Mouse (Mus musculus): ENCODE results near the gene Psg22.
"Not testable (repeated sequence)": the region's sequence is repeated elsewhere in the genome, so short reads cannot be mapped to it uniquely, and the experiment has no call there.

Psg22 gene

DNA sequence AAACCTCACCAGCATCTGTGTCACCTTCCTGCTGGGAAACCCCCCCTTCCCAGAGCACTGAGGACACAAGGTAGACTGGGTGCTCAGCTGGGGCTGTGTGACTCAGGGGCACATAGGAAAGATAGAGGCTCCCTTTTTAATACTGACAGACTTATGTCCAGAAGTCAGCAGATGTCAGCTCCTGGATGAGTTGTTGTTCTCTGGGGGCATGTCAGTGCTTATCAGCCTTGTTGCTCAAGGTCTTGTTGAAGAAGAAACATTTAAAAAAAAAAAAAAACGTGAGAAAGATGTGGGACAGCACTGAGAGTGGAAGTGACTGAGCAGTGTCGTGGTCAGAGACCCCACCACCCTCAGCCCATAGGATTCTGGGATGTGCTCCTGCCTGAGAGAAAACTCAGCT, at the start of gene Psg22:
TSS of gene Psg22 (plus strand) at position 301 of the 400 bp plus-strand sequence.
- no peak for DNase-seq (ENCODE audit: low read depth)

DNA sequence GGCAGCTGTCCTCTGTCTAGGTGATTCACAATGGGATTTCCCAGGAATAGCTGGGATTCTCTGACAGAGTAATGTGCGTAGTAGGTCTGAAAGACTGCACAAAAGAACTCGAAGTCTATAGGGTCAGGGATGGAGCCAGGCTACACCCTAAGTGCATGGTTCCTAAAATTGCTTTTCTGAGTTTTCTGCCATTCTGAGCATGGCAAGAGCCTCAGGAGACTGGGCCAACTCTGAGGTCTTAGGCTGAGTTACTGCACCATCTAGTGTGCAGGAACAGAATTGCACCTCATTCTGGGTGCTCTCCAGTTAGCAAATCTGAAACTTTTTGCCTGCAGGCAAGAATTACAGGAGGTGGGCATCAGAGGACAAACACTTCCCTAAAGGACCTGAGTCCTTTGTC, 38.1 kb upstream of the Psg22 start:
- DNase-seq (ENCODE audit: low read depth): peak; percentile 30

DNA sequence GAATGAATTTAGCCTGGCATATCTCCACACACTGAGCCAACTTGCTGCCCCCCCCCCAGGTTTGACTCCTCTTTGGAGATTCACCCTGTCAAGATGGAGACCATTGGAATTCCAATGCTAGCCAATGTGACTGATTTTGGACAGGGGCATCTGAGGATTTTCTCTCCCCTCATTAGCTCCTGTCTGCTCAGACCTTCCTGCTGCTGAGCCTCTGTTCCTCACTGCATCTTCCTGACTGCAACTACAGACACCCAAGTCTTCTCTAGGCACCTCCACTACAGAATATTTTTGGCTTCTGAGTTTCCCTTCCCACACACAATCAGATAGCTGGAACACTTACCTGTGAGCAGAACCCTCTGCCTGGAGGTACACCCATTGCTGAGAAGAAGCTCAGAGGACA, 32.3 kb upstream of the Psg22 start:
- no peak for DNase-seq (ENCODE audit: low read depth)

DNA sequence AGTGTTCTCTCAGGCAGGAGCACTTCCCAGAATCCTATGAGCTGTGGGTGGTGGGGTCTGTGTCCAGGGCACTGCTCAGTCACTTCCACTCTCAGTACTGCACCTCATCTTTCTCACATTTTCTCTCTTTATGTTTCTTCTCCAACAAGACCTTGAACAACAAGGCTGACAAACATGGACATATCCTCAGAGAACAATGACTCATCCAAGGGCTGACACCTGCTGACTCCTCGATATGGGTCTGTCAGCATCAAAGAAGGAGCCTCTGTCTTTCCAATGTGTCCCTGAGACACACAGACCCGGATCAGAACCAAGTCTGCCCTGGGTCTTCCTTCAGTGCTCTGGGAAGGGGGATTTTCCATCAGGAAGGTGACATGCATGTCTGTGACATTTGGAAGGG, 31.8 kb upstream of the Psg22 start, which contains the start of gene Psg20:
TSS of gene Psg20 (minus strand) at position 101 of the 400 bp plus-strand sequence.
- no peak for DNase-seq (ENCODE audit: low read depth)

DNA sequence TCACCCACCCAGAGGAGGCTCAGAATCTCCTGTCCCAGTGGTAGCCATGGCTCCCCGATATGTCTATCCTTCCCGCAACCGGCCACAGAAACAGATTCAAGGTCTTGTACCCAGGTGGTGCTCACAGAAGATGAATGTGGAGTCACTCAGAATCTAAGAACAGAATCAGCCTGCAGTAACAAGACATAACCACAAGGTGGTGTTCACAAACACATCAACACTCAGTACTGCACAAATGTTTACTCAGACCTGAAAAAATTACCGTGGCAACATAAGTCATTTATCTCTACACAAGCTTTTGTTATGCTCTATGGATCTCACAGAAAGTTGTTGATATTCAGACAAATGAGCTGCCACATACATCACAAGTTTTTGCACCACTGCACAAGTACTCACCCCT, 7.6 kb upstream of the Psg22 start:
- DNase-seq (ENCODE audit: low read depth): peak; percentile 36

DNA sequence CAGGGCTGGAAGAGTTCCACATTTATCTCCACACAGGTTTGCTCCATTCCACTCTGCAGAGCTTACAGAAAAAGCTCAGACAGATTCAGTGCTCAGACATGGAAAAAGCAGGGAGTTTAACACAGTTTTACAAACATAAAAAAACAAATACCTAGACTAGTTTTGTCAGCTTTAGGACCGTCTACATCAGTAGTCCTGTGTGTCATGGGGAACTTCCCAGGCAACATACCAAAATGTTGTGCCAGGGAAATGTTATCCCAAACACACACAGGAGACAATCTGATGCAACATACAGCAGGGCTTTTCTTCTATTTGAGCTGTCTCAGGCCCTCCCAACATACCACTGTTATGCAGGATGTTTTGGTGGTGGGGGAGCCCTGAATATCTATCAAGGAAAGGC, 7.0 kb upstream of the Psg22 start:
- no peak for DNase-seq (ENCODE audit: low read depth)

DNA sequence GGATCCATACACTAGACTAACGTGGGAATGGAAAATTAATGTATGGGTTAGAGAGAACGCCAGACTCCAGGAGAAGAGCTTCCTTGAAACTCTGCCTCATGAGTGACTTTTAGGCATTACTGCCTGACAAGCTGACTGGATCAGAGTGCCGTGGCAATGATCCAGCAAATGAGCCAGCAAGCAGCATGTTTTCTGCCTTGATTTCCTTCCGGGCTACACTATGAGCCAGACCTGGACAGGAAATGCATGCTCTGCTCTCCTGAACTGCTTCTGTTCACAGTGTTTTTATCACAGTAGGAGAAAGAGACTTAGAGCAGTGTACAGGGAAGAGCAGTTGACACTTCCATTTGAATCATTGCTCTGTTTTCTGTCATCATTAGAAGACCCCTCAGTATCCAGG, 2.3 kb upstream of the Psg22 start:
- DNase-seq (ENCODE audit: low read depth): no peak

DNA sequence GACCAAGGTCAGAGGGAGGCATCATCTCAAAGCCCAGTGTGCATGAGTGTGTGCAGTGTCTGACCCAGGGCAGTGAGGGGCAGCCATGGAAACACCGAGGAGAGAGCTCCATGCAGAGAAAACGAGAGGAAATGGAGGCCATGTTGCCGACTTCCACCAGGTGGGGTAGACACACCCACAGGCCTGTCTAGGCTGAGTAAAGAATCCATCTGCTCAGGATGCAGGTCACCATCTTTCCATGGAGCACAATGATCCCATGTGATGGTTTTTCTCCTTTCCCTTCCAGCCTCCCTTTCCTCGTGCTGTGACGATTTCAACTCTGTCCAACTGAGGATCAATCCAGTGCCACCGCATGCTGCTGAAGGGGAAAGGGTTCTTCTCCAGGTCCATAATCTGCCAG, 6.1 kb downstream of the Psg22 start:
- no peak for DNase-seq (ENCODE audit: low read depth)

DNA sequence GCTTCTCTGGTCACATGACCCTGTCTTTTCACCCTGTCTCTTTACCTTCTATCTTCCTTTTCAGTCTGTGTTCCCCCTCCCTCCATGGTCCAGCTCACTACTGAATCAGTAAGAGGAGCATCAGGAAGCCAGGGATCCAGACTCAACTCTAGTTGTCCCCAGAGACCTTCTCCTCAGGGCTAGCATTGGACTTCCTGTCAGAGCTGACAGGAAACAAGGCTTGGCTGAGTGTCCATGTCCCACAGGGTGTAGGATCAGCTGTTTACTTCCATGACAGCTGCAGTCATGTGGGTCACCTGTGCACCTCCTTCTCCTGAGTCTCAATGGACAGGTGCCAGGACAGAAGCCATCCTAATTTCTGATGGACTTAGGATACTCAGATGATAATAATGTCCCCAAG, 8.0 kb downstream of the Psg22 start:
- DNase-seq (ENCODE audit: low read depth): not testable (repeated sequence)

DNA sequence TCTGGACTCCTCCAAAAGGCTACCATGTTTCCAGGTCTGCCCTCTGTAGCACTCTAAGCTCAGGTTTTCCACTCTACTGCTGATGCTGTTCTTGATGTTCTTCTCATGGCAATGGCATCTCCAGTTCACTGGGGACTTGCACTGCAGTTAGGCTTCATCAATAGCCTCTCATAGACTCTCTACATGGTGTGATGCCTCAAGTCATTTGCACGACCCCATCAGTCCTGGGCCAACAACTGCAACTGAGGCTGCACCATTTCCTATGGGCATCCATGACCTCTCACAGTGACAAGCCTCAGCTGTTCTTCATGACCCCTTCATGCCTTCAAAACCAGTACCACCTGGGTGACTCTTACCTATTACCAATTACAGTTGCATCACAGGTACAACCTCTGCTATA, 10.5 kb downstream of the Psg22 start:
- no peak for DNase-seq (ENCODE audit: low read depth)

DNA sequence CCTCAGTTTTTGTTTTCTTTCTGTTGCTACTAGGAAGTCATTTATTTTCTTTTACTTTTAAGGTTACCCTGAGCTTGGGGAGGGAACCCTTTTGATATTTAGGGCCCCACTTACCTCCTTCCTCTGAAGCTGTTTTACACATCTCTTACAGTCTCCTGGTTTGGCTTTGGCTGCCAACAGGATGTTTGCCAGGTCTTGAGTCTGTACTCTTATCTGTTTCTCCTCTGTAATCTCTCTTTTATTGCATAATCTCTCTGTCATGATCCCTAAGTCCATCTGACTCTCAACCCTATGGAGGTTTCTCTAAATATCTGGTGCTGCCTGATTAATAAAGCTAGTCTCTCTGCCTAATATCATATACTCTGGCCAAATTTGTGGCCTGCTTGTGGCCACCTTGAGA, 15.2 kb downstream of the Psg22 start:
- DNase-seq (ENCODE audit: low read depth): no peak

DNA sequence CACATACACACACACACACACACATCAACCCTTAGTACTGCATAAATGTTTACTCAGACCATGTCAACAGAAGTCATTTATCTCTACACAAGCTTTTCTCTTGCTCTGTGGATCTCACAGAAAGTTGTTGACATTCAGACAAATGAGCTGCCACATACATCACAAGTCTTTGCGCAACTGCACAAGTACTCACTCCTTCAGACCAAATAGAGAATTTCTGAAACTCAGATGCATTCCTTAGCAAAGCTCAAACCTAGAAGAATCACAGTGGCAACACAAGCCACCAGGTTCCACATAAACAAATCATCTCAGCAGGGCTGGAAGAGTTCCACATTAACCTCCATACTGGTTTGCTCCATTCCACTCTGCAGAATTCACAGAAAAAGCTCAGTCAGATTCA, 16.6 kb downstream of the Psg22 start:
- DNase-seq (ENCODE audit: low read depth): no peak

DNA sequence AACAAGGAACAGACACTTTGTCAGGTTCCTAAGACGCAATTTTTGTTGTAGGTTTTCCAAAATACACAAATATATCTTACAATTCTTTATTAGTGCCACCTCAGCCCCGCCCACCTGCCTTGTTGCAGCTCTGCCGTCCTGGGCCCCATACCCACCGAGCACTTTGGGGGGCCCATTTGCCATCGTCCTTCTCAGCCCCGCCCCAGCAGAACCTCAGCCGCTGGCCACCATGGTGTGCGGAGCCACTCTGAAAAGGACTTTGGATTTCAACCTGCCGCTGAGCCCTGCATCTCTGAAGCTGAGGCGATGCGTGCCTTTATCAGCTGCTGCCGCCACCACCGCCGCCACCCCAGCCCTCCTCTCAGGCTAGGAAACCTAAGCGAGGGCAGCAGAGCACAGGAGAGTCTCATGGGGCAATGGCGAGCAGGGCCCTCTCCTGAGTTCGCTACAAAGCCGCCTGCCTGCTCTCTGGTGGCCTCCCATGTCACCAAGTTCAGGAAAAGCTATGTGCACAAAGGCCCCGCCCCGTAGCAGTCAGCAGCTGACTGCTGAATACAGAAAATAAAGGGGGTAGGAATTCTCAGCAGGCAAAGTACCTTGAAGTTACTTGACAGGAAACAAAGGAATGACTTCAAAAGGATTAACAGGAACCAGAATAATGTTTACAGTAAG, 28.4 kb downstream of the Psg22 start:
- no peak for DNase-seq (ENCODE audit: low read depth)

DNA sequence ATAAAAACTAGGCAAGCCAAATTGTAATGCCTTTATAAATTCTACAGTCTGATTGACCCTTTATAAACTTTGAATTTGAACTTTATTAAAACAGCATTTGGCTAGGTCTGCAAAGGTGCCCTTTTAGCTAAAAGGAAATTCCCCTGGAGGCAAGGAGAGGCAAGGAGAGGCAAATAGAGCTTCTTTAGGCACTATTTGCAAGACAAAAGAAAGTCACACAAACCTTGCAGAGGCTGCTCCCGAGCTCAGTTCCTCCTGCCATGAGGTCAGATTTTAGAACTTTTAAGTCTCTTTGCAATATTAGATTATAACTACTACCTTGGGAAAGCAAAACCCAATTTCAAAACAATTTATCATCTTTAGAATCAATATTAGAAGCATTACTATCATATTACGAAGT, 29.5 kb downstream of the Psg22 start:
- DNase-seq (ENCODE audit: low read depth): not testable (repeated sequence)

DNA sequence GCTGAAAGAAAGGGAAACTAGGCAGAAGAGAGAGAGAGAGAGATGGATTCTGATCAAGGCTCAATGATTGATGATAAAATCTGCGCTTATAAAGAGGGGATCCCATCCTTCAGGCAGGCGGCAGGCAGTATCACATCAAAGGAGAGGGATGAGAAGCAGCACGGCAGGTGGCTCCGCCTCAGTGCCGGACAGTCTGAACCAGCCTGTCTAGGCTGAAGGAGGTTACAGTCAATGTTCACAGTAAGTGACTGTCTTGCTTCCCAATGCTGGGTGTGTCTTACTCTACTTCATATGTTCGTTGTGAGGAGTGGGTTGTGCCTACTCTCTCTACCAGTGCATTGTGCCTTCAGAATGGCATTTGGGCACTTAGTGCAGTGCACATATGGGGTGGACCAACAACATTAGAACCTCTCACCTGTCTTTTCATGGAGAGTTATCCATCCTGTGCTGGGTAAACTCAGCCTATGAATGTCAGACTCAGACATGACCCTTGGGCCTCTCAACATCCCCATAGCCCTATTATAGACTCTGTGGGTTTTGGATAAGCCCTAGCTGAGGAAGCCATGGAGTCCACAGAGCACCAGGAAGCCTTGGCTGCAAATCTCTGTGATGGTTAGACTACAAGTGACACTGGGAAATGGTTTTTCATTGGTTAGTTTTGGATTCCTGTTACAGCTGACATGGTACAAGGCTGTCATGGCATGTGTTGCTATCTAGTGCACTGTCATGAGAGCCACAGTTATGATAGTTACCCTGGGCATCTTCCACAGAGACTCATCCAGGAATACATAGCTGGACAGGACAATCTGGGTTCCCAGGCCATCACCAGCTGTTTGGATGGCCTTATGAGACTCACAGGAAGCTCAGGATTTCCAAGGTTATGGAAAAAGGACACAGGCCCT, 31.4 kb downstream of the Psg22 start:
- no peak for DNase-seq (ENCODE audit: low read depth)

DNA sequence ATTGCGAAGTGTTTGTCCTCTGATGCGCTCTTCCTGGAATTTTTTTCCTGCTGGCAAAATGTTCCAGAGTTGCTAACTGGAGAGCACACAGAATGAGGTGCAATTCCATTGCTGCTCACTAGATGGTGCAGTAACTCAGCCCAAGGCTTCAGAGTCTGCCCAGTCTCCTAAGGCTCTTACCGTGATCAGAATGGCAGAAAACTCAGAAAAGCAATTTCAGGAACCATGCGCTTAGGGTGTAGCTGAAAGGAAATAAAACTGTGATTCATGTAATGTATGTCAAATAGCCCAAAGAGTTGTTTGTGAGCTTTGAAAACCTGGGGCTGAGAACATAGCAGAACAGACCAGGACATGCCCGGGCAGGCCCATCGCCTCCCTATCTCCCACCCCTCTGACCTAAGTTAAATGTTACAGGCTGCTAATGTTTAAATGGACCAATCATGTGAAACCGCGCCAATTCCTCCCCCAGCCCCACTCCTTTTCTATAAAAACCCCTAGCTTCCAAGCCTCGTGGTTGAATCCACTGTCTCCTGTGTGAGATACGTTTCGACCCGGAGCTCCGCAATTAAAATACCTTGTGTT, 32.1 kb downstream of the Psg22 start:
- peak; percentile 72 for DNase-seq (ENCODE audit: low read depth)

DNA sequence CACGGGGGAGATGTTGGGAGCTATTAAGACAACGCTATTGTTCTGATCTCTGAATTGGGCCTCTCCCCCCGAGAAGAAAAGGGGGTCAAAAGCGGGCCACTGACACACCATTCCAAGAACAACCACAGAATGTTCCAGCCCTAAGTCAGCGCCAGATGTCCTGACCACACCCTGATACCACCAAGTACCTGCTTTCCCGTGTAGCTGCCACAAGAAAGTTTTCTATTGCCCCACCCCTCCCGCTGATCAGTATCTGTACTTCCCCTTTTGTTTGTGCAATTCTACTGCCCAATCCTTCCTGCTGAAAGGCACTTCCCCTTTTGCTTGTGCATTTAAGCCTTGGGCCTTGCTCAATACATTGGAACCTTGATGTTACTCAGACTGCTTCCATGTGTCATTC, 42.3 kb downstream of the Psg22 start:
- not testable (repeated sequence) for DNase-seq (ENCODE audit: low read depth)

DNA sequence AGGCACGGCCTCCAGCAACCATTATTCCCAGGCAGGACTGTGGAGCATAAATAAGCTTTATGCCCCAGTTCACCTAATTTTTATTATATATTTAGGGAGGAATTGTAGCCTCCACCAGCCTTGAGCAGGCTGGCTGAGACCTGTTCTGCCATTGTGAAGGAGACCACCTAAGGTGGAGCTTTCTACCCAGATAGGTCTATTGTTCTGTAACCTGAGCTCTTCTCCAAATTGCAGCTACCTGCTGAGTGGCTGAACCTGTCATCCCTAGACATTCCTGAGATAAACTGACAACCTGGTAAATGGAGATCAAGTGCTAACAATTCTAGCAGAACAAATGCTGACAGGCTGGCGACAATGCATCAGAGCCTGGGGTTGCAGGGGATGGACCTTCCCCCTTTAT, 45.0 kb downstream of the Psg22 start:
- not testable (repeated sequence) for DNase-seq (ENCODE audit: low read depth)

Data from induced T-regulatory cell, adult 2 months (primary cell).